Mouse (Mus musculus) heart, embryonic 15.5 days (tissue): ENCODE data around the gene Icam5. TPM values are rescaled to one million over a fixed set of nuclear protein-coding genes. Genes with fewer than 3 reads are reported as not detected.

Experiments
- ATAC-seq: fragments of 200-750 bp; cut with Nextera tagmentation; replicated peaks from 2 replicates; pipeline ENCODE4 v1.8.0; 2017; ENCODE audit warnings: low read depth, moderate TSS enrichment; ENCODE audit not compliant: insufficient number of reproducible peaks, insufficient read depth, low FRiP score
- H3K27ac ChIP-seq: fragments of 300-500 bp; sonication (generic); 2 replicates; pipeline ENCODE4 v1.5.1; 2015; ENCODE audit warnings: mild to moderate bottlenecking, inconsistent platforms
- H3K27me3 ChIP-seq: fragments of 300-500 bp; sonication (generic); 2 replicates; pipeline ENCODE4 v1.6.1; 2015; ENCODE audit warnings: inconsistent platforms
- H3K36me3 ChIP-seq: fragments of 300-500 bp; sonication (generic); 2 replicates; pipeline ENCODE4 v1.6.1; 2015; ENCODE audit warnings: mild to moderate bottlenecking, inconsistent platforms
- H3K4me1 ChIP-seq: fragments of 300-500 bp; sonication (generic); replicated peaks from 2 replicates; pipeline ENCODE4 v1.6.1; 2015; ENCODE audit warnings: inconsistent platforms
- H3K4me2 ChIP-seq: fragments of 300-500 bp; sonication (generic); 2 replicates; pipeline ENCODE4 v1.6.1; 2015; ENCODE audit warnings: inconsistent platforms, mild to moderate bottlenecking, moderate library complexity
- H3K4me3 ChIP-seq: fragments of 300-500 bp; sonication (generic); 2 replicates; pipeline ENCODE4 v1.5.1; 2015; ENCODE audit warnings: mild to moderate bottlenecking, inconsistent platforms
- H3K9ac ChIP-seq: fragments of 300-500 bp; sonication (generic); 2 replicates; pipeline ENCODE4 v1.6.1; 2015; ENCODE audit warnings: mild to moderate bottlenecking, inconsistent platforms
- H3K9me3 ChIP-seq: fragments of 300-500 bp; sonication (generic); replicated peaks from 2 replicates; pipeline ENCODE4 v1.6.1; 2016; ENCODE audit warnings: inconsistent platforms
- WGBS: fragments of 180-500 bp; shearing (Covaris S2); methylation state at CpG from one replicate; pipeline ENCODE4 v1.1.7; 2015; ENCODE audit warnings: mixed read lengths; 5-methylcytosine and 5-hydroxymethylcytosine counted together
- microRNA counts: library from miRNA; unstranded; fragments of <30 nt; microRNA quantifications from one replicate; lab custom pipeline; 2016
- microRNA-seq: library from miRNA; unstranded; fragments of <30 nt; microRNA quantifications from one replicate; pipeline ENCODE4, GENCODE M21; 2016
- polyA plus RNA-seq: library from polyadenylated mRNA; unstranded; fragments of >200 nt; fragmentation: Nextera tagmentation; extraction: Ambion mirVana; gene quantifications from 2 replicates; pipeline ENCODE4 v1.2.1, GENCODE M21; 2015

Icam5 gene
- polyA plus RNA-seq, 1 experiment from 2014 or later, result 0.04 TPM

GRCm38 (mm10) chr9:21073044-21073840, 41.4 kb downstream of the Icam5 start, which contains the start of the genes Gm49373 and Fdx1l:
TSS of gene Gm49373 (minus strand) at chr9:21073096.
TSS of gene Fdx1l (minus strand) at chr9:21073614.
- H3K4me1 ChIP-seq, result peaks cover 15% of the 10 kb centered on the region
- H3K9ac ChIP-seq, result peak within 1 kb of the TSS; percentile 82
- peaks cover 31% of the 10 kb centered on the region for H3K36me3 ChIP-seq
- peak within 1 kb of the TSS; percentile 74 for H3K4me3 ChIP-seq
- peak within 1 kb of the TSS; percentile 60 for H3K27ac ChIP-seq
- peak within 1 kb of the TSS; percentile 78 for H3K4me2 ChIP-seq
- WGBS, result 4% methylated on average over 58 of the region's 58 CpGs
- H3K9me3 ChIP-seq, result no peaks in the 10 kb centered on the region
- no peaks in the 10 kb centered on the region for H3K27me3 ChIP-seq
- ATAC-seq, result peak; percentile 92

- Histone ChIP-seq H3K9me3 (no peaks in the 10 kb centered on the region), H3K27me3 (no peaks in the 10 kb centered on the region), H3K4me1 (peaks cover 15% of the 10 kb centered on the region), H3K9ac (no peak overlapping the region), H3K4me3 (no peak overlapping the region), H3K27ac (peak overlapping the region; percentile 60; the same call in 1 of the 2 replicates), H3K4me2 (no peak overlapping the region), H3K36me3 (peaks cover 41% of the 10 kb centered on the region)
- 76% methylated on average over 1 of the region's 1 CpGs for WGBS
- ATAC-seq, result no peak
These were observed 42.3 kb downstream of the Icam5 start for GRCm38 (mm10) chr9:21074173-21074572.

GRCm38 (mm10) chr9:21075625-21076024, 43.8 kb downstream of the Icam5 start:
- WGBS, result 80% methylated on average over 3 of the region's 3 CpGs

GRCm38 (mm10) chr9:21081127-21081526, 49.3 kb downstream of the Icam5 start:
- Histone ChIP-seq H3K27ac (no peak overlapping the region), H3K9me3 (no peaks in the 10 kb centered on the region), H3K27me3 (no peaks in the 10 kb centered on the region), H3K4me3 (no peak overlapping the region), H3K9ac (no peak overlapping the region), H3K36me3 (peaks cover 90% of the 10 kb centered on the region), H3K4me2 (no peak overlapping the region), H3K4me1 (0 out of 2 replicates have a peak, but pooled peaks cover 3% of the 10 kb centered on the region)
- WGBS, result 83% methylated on average over 9 of the region's 9 CpGs
- ATAC-seq, result no peak

More at GRCm38 (mm10) chr9:21075625-21076024, 43.8 kb downstream of the Icam5 start:
- H3K36me3 ChIP-seq, result peaks cover 55% of the 10 kb centered on the region
- no peak overlapping the region for H3K9ac ChIP-seq
- no peak overlapping the region for H3K4me3 ChIP-seq
- no peak for ATAC-seq
- H3K27me3 ChIP-seq, result no peaks in the 10 kb centered on the region
- no peak overlapping the region for H3K4me2 ChIP-seq
- H3K4me1 ChIP-seq, result peaks cover 15% of the 10 kb centered on the region
- H3K27ac ChIP-seq, result no peak overlapping the region
- no peaks in the 10 kb centered on the region for H3K9me3 ChIP-seq

GRCm38 (mm10) chr9:21083324-21083723, 51.5 kb downstream of the Icam5 start:
- Histone ChIP-seq H3K4me2 (no peak overlapping the region), H3K4me1 (0 out of 2 replicates have a peak, but pooled peaks cover 3% of the 10 kb centered on the region)
- 59% methylated on average over 3 of the region's 3 CpGs for WGBS

More at GRCm38 (mm10) chr9:21083324-21083723, 51.5 kb downstream of the Icam5 start:
- Histone ChIP-seq H3K4me3 (no peak overlapping the region), H3K27me3 (no peaks in the 10 kb centered on the region), H3K36me3 (peaks cover 88% of the 10 kb centered on the region), H3K27ac (no peak overlapping the region), H3K9me3 (no peaks in the 10 kb centered on the region), H3K9ac (no peak overlapping the region)
- ATAC-seq, result peak; percentile 20; the same call in 1 of the 2 replicates

MicroRNA genes within 50 kb of the gene (microRNA counts, 519-probe panel; counts per million panel counts)
- microRNA mmu-miR-1900 (lab: Ali Mortazavi, UCI), result 2,776 counts per million, percentile 66 among the panel's probes with 10 or more counts

Small RNA genes within 50 kb of the gene (microRNA-seq; reads per million reads assigned to microRNA genes)
- gene Mir1900 (not detected), gene Mir7082 (not detected)

Other genes with a start within 250 kb of the Icam5 start
- gene Col5a3, start 217.0 kb upstream of the Icam5 start, polyA plus RNA-seq, result 1.1 and 3.2 TPM in 2 replicates
- not detected in 2 replicates for gene Rdh8, start 213.6 kb upstream of the Icam5 start, polyA plus RNA-seq
- gene A230050P20Rik, start 163.4 kb upstream of the Icam5 start, polyA plus RNA-seq, result 7.1 and 13.4 TPM in 2 replicates
- 2.0 and 3.3 TPM in 2 replicates for gene Angptl6, start 152.3 kb upstream of the Icam5 start, polyA plus RNA-seq
- gene Ppan, start 143.9 kb upstream of the Icam5 start, polyA plus RNA-seq, result 31.1 and 40.4 TPM in 2 replicates
- 183 and 207 TPM in 2 replicates for gene Eif3g, start 133.4 kb upstream of the Icam5 start, polyA plus RNA-seq
- 41.7 and 61.2 TPM in 2 replicates for gene Dnmt1, start 72.2 kb upstream of the Icam5 start, polyA plus RNA-seq
- gene S1pr2, start 55.3 kb upstream of the Icam5 start, polyA plus RNA-seq, result 16.9 and 26.6 TPM in 2 replicates
- gene Mrpl4, start 29.3 kb upstream of the Icam5 start, polyA plus RNA-seq, result 136 and 147 TPM in 2 replicates
- 13.2 and 24.9 TPM in 2 replicates for gene Icam1, start 16.1 kb upstream of the Icam5 start, polyA plus RNA-seq
- gene Icam4, start 2.7 kb upstream of the Icam5 start, polyA plus RNA-seq, result 1.9 and 2.8 TPM in 2 replicates
- gene Zglp1, start 35.0 kb downstream of the Icam5 start, polyA plus RNA-seq, result 0.42 TPM in 1 of 2 replicates, not detected in the other
- 0.26 and 0.79 TPM in 2 replicates for gene Gm49373, start 41.0 kb downstream of the Icam5 start, polyA plus RNA-seq
- gene Fdx1l, start 41.5 kb downstream of the Icam5 start, polyA plus RNA-seq, result 42.9 and 52.3 TPM in 2 replicates
- gene Gm38431, start 59.9 kb downstream of the Icam5 start, polyA plus RNA-seq, result 1.1 and 2.3 TPM in 2 replicates
- 33.5 and 53.2 TPM in 2 replicates for gene Raver1, start 59.9 kb downstream of the Icam5 start, polyA plus RNA-seq
- gene Tyk2, start 99.2 kb downstream of the Icam5 start, polyA plus RNA-seq, result 12.2 and 16.6 TPM in 2 replicates
- 203 and 229 TPM in 2 replicates for gene Cdc37, start 117.9 kb downstream of the Icam5 start, polyA plus RNA-seq
- 13.0 and 13.5 TPM in 2 replicates for gene Pde4a, start 133.6 kb downstream of the Icam5 start, polyA plus RNA-seq
- 43.4 and 56.9 TPM in 2 replicates for gene Keap1, start 207.3 kb downstream of the Icam5 start, polyA plus RNA-seq
- 0.05 and 0.11 TPM in 2 replicates for gene S1pr5, start 216.4 kb downstream of the Icam5 start, polyA plus RNA-seq
- gene Atg4d, start 233.2 kb downstream of the Icam5 start, polyA plus RNA-seq, result 48.5 and 50.9 TPM in 2 replicates